Mouse (Mus musculus): ENCODE data around the gene Sycp2.
"Not testable (repeated sequence)": the region's sequence is repeated elsewhere in the genome, so short reads cannot be mapped to it uniquely, and the experiment has no call there.

Gene Sycp2

DNA sequence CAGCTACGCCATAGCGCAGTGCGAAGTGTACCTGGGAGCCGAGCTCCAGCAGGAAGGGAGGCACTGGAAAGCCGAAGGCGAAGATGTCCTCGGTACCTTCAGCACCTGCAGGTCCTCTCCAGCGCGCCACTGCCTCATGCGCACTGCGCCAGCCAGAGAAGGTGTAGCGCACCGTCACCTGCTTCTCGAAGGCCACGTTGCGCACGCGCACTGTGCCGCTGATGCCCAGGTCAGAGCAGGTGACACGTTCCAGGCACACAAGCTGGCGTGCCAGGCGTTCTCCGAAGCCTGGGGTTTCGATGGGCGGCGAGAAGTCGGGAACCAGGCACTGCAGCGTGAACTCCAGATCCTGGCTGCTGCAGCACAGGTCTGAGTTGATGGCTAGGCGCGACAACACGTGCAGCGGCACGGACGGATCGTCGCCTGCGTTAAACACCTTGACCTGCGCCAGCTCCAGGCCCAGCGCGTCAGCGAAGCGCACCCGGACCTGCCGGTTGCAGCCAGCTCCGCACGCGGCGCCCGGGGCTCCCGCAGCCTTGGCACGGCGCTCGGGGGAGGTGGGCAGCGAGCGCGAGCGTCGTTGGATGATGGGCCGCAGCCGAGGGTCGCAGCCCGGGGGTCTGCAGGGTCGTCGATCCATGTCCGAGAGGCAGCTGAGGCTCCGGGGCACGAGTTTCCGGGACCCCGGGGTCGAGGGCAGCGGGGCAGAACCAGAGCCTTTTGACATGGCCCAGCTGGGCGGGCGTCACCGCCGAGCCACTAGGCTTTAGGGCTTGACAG is 6.2 kb upstream of the Sycp2 start:
- no peak for DNase-seq (ENCODE audit: low spot score)

DNA sequence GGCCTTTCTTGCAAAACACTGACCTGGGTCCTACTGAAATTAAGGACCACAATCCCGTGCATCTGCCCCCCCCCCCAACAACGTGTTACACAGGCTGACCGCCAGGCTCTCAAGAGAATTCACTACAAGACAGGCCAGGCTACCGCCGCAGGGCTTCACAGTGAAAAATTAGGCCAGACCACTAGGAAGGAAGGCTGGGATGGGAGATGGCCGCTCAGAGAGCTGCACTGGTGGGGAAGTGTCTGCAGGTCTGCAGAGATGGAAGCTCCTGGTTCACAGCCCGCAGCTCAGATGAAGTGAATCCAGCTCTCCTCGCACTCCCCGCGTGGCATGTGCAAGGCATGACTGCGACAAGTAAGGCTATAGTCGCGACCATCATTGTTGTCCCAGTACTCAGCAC is 5.6 kb upstream of the Sycp2 start:
- DNase-seq (ENCODE audit: low spot score) = no peak

DNA sequence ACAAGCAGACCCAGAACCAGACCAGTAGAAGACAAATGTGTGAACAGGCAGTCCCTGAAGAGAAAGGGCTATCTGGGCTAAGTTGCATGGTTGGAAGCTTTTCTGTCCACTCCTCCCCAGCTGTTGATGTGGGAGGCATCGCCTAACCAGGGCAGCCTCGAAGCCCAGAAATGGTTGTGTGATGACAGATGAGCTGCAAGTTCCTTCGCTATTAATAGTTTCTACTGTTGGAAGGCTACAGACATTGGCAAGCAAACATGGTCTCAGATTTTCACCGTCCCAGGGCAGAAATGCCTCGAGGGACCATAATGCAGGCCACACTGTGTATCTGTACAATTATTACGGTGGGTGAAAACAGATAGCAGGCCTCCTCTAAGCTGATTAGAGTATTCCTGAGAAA is 5.1 kb upstream of the Sycp2 start:
- no peak for DNase-seq (ENCODE audit: low spot score)

DNA sequence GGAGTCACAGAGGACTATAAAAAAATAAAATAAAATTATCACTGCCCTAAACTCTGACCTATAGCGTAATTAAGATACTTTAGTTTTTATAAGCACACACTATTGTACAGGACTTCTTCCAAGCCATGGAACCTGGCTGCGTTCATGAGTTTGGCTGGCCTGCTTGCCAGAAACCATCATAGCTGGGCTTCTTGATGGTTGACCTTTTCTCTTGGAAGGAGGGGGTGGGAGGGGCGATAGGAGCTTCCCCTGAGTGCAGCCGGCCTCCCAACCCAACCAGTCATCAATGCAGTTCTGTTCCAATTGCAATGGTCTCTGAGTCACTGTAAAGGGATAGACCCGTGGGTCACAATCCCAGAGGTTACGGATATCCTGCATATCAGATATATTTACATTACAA is 2.8 kb upstream of the Sycp2 start:
- no peak for DNase-seq (ENCODE audit: low spot score)

DNA sequence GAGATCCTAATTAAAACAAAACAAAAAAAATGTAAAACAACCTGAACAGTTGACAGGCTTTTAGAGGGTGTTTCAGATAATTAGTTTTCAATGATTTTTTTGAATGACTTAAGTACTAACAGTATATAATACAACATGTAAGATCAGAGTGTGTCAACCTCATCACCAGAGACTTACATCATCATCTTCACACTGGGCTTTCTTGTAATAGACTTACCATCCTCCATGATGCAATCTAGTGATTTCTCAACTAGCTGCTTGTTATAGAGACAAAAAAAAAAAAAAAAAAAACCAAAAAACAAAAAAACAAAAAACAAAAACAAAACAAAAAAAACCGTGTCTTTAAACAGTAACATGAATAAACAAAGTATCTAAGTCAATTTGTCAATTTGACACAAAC is 1.5 kb upstream of the Sycp2 start:
- DNase-seq (ENCODE audit: low spot score) = no peak

DNA sequence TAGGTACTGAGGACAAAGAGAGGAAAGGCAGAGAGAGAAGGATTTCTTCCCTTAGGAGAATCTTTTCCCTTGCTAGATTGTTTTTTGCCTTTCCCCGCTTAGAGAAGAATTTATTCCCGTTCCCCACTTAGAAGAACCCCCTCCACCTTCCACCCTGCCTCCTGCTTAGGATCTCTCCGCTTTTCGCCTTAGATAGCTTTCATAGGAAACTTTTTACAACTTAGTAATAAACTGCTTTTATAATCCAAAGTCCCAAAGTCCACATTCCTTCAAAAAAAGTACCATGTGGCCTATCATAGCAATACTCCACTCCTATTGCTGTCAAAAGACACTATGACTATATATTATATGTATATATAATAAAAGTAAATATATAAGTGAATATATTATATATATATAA is 64.9 kb downstream of the Sycp2 start:
- no peak for DNase-seq (ENCODE audit: low spot score)

DNA sequence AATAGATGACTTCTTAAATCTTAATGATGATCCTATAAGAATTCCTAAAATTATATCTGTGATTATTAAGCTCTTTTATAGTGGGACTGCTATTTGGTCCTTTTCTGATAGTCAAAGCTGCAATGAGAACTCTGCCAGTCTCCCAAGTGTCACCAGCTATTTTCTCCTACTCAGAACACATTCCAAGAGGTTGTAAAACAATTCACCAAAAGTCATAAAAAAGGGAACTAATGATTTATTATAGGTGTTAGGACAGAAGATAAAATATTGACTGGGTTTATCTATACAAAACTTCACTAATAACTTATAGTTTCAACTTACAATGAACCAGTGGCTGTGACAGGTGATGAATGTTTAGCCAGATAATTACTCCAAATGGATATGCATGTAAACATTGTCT is 65.4 kb downstream of the Sycp2 start:
- not testable (repeated sequence) for DNase-seq (ENCODE audit: low spot score)

DNA sequence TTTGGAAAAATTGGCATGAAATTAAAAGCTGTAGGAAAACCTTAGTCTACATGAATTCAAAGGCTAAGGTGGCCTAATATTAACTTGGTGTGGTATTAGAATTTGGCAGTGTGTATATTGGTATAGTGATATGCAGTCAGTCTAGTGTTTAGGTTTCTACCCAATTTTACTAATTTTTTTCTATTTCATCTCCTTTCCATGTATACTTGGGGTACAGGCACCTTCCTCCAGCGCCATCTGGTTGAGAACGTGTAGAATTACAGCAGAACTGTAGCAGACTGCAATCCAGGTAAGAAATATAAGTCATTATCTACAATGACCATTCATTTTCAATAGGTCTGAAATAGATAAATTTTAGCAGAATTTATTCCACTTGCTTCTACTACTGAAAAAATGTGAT is 68.4 kb downstream of the Sycp2 start:
- no peak for DNase-seq (ENCODE audit: low spot score)

DNA sequence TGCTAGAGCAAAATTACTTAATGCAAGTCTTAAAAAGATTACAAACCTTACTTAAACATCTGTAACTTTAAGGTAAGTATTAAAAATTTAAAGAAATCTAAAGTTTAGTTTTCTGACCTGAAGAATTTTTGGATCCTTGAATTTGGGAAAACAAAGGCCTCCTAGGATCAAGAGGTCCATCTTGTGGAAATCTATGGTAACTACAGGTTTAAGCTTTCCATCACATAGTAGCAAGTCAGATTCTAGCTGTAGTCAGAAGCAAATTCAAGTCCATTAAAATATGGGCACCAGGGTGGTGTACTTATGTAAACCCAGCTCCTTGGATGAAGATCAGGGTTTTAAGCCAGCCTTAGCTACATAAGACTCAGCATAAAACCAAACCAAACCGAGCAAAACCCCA is 69.6 kb downstream of the Sycp2 start:
- DNase-seq (ENCODE audit: low spot score) = no peak

DNA sequence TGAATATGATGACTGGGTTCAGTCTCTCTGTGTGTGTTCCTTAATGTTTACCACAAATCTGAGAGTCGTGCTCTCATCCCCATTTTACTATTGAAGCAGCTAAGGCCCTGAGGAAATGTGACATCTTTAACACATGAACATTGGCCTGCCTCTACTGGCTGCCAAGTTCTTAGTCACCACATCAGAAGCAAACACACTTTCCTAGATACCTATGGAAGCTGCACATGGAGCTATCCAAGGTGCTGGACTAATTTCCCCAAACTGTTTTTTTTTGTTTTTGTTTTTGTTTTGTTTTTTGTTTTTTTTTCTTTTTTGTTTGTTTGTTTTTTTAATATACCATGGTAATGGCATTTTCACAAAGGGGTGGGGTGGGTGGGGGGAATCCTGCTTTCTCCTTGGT is 77.5 kb downstream of the Sycp2 start:
- DNase-seq (ENCODE audit: low spot score) = no peak

DNA sequence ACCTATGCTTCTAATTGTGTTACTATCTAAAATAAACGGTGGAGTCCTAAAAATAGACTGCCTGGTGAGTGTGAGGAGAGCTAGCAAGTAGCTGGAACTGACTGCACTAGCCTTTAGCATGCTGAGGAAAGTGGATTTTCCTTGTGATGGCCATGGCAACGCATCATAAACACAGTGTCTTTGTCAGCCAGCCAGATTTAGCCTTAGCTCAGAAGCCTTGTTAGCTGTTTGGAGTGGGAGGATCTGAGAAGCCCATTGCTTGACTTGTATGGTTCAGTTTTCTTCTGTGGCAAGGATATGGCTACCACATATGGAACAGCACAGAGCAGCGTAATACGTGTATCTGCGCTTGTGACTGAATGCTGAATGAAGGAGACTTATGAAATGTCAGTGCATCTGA is 77.9 kb downstream of the Sycp2 start:
- no peak for DNase-seq (ENCODE audit: low spot score)

DNA sequence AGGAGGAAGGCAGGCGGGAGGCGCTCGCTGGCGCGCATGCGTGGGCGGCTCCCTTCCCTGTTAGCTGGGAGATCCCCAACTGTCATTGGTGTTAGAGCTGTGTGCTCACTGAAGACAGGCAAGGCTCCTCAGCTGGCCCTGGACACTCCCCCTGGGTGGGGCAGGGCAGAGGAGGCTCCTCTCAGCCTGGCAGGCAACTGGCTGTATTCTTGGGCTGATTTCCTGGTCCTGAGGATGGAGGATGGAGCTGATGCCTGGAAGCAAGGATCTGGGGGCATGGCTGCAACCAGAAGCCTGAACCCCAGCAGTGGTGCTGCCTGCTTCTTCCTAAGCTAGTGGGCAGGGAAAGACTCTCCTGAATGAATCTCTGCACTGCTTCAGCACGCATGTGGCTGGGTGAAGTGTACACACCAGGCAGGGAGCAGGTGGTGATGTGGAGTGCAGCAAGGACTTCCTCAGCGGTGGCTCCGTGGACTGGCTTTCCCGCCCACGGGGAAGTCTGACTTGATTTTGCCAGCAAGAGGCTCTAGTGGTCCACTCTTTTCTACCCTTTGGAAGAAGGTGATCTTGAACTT is 79.9 kb downstream of the Sycp2 start:
- DNase-seq (ENCODE audit: low spot score) = no peak

DNA sequence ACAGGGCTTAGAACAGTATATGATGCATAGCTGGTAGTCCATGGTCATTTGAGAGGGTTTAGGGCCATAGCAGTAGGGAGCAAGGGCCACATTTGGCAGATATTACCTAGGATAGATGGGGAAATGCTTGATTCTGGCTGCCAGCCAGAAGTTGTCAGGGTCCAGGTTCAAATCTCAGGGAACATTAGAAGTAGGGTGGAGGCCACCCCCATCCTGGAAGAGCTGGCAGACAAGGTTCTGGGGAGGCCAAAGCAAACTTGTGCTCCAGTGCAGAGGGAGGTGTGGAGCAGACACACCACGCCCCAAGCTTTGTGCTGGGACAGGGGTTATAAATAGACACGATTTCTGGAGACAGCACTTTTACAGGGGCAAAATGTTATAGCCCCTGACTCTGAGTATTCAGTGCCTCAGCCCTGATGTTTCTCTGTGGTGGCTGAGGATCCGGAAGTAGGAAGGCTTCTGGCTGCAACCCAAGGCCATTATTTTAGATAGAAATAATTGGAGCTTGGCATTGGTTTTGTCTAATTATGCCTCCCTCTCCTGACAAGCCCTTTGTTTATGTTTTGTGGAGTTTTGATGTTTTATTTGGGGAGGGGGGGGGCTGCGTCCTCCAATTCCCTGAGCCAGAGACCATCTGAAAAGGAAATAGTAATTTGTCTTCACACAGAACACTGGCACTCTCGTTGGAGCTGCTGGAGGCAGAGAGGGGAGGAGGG is 80.6 kb downstream of the Sycp2 start:
- DNase-seq (ENCODE audit: low spot score) = no peak

DNA sequence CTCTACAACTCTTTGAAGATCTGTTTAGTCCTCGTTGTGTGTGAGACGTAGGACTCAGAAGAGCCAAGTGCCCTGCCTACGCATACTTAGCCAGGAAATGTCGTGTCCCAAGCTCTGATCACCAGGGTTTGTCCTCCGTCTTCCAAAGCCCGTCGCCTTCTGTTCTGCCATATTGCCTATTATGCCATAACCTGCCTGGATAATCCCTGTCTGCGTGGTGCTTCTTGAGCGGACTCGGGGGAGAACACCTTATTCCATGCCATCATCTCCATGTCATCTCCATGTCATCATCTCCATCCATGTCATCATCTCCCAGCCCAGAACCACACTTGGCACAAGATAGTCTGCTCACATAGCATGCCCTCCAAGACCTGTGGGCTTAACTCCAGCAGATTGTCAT is 81.4 kb downstream of the Sycp2 start:
- no peak for DNase-seq (ENCODE audit: low spot score)

DNA sequence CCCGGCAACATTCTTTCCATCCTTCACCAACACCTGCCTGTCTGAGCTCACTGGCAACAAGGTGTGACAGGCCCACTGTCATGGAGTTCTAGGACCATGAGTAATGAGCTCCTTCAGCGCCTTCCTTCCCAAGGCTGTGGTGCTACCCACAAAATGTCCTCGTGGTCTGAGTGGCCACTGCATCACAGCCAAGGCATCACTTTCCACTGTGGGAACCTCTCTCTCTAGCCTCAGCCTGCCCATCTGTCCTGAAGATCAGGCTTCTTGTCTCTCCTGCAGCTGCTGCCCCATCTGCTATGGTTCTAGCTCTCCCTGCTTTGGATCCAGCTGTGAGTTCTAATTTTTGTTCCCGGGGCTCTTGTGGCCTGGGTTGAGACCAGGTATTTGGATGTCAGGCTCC is 82.7 kb downstream of the Sycp2 start:
- no peak for DNase-seq (ENCODE audit: low spot score)

DNA sequence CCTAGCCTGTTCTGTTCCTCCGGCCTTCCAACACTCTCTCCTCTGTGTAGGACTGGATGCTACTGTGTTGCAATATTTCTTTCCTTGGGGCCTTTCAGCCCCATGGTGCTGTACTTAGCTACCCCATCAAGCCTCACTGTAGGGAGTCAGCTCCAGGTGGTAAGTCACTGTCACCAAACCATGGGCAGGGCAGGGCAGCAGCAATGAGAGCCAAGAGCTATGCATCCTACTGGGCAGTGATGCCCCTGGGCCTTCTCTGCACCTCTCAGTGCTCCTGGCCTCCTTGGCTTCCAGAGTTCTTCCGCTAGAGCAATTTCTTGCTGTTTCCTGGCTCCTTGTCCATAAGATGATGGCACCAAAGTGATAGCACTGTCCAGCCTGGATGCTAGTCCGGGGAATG is 83.1 kb downstream of the Sycp2 start:
- no peak for DNase-seq (ENCODE audit: low spot score)

DNA sequence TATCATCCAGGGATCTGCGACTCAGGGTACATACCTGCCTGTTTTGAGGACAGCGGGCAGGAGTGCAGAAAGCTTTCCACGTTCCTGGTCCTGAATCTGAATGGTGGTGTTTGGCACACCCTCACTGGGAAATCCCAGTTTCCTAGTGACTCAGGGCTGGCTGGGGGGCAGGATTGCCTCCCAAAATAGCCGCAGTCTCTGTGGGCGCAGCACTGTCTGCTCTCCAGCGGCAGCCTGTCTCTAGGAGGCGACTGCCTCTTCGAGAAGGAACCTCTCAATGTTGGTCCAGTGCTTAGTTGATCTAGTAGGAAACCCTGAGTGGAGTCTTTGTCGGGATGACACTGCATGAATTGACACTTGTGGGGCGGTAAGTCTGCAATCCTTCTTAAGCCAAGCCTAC is 86.2 kb downstream of the Sycp2 start:
- DNase-seq (ENCODE audit: low spot score) = no peak

DNA sequence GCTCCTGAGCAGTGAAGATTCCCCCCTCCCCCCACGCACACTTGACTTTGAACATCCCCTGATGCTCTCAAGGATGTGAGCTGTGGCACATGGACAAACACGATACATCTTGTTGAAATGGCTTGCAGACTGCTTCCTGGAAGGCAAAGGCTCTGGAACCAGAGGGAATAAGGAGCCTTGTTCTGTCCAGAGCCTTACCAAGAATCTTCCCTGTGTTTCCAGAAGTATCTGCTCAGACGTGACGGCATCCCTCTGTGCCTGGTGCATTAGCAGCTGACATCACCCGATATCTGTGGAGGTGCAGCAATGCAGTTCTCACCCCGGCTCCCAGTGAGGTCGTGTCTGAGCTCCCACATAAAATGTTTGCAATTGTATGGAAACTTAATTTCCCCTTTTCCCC is 87.7 kb downstream of the Sycp2 start:
- no peak for DNase-seq (ENCODE audit: low spot score)

DNA sequence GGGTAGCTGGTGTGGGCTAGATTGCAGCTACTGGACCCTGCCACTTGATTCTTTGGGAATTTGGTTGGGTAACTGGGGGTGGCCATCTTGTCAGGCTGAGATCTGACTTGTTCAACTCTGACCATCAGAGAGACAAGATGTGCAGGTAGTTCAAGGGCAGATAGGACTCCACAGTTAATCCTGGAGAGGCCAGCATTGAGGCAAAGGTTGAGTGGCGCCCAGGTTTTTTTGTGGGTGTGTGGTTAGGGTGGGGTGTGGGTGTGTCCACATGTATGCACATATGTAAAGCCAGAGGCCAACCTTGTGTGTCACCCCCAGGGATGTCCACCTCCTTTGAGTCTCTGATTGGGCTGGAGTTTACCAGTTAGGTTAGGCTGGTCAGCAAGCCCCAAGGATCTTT is 91.2 kb downstream of the Sycp2 start:
- DNase-seq (ENCODE audit: low spot score) = no peak

DNA sequence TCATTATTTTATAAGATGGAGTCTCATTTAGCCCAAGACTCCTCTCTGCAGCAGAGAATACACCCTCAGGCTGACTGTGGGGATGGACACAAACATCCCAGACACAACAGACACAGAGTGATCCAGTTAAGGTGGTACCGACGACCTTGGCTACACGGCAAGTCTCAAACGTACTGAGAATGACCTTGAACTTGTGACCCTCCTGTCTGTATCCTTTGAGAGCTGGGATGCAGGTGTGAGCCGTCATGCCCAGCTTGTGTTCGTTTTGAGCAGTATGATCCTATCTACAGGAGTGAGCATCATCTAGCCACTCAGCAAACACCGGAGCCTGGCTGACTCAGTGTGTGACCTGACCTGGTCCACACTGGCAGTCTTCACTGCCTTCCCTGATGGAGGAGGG is 93.9 kb downstream of the Sycp2 start:
- DNase-seq (ENCODE audit: low spot score) = no peak

DNA sequence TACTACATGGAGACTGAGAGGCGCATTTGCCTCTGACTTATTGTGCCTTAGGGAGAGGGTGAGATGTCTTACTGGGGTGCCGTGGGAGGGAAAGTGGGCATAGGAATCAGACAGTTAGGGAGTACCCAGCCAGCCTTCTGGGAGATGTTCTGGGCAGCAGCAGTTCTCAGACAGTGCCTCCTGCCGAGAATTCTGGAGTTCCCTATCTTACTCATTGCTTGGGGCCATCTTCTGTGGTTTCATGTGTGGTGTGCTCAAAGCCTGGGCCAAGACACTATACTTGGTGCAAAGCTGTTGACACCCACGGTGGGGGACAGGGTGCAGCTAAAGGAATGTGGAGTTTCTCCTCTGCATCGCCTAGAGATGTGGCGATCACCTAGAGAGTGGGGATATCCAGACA is 102.8 kb downstream of the Sycp2 start:
- DNase-seq (ENCODE audit: low spot score) = no peak

DNA sequence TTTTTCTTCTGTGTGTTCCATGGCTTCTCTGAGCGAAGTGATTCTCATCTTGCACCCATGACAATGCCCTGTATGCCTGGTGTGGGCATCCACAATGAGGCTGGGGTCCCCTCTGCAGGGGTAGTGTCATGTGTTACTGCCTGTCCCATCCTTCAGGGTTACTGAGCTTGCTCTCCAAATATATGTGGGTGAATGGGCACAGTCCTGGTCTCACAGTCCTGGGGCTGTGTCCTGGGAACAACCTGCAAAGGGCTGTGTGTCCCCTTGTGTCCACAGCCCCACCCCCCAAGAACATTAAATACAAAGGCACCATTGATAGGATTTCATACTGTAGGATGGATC is 103.3 kb downstream of the Sycp2 start:
- DNase-seq (ENCODE audit: low spot score) = no peak

DNA sequence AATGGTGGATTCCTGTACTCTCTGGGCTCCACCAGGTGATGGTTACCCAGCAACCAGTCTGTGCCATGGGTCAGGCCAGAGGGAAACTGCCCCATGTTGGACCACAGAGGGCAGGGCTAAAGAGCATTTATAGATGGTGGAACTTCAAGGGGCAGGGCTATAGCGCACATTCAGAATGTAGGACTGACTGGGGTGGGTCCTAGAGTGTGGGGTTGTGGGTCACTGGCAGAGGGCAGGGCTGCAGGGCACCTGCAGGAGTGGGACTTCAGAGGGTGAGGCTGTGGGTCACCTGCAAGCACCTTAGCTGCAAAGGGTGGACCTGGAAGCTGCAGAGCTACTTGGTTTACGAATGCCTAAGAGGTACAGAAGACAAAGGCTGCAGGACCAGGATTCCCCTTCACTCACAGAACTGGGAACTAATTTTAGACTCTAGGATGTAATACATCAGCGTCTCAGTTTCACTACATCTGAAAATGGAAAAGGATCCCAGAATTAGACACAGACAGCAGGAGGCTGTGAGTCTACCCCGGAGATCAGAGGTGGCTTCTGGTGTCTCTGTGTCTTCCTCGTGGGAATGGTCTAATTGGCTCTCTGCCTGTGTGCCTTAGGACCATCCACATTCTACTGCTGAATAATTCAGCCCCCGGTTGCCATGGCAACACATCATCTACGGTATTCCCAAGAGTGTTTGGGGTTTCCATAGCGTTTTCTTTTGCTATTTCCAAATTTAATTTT is 103.9 kb downstream of the Sycp2 start:
- DNase-seq (ENCODE audit: low spot score) = no peak

Data from urinary bladder, postnatal 25 days (tissue).